Mouse (Mus musculus) embryonic fibroblast, embryonic 13.5 days (primary cell): ENCODE measurements around the gene Magi2. TPM values are rescaled to one million over a fixed set of nuclear protein-coding genes. Genes with fewer than 3 reads are reported as not detected.

Source experiments
- H3K27ac ChIP-seq: 2 replicates; pipeline ENCODE4 v1.5.1; 2012; ENCODE audit warnings: low read length, control low read depth, inconsistent platforms; ENCODE audit not compliant: insufficient read depth
- H3K4me1 ChIP-seq: 2 replicates; pipeline ENCODE4 v1.6.1; 2011; ENCODE audit warnings: low read length; ENCODE audit not compliant: control insufficient read depth, insufficient read depth
- H3K4me3 ChIP-seq: 2 replicates; pipeline ENCODE4 v1.5.1; 2011; ENCODE audit warnings: mild to moderate bottlenecking, control low read depth, low read length; ENCODE audit not compliant: insufficient read depth
- CTCF ChIP-seq: IDR thresholded peaks from 2 replicates; pipeline ENCODE4 v1.5.1; 2011; ENCODE audit warnings: mild to moderate bottlenecking, control low read depth, low read length, moderate library complexity, borderline replicate concordance; ENCODE audit not compliant: insufficient read depth
- POLR2A ChIP-seq: IDR thresholded peaks from 2 replicates; pipeline ENCODE4 v1.6.1; 2011; ENCODE audit warnings: low read depth, mild to moderate bottlenecking, control low read depth, low read length, moderate library complexity
- polyA plus RNA-seq: library from polyadenylated mRNA; stranded (reverse); fragments of >200 nt; gene quantifications from 2 replicates; pipeline ENCODE4 v1.2.4, GENCODE M21; 2011; ENCODE audit warnings: low read depth; ENCODE audit not compliant: missing spikeins, insufficient read length

Gene Magi2
- polyA plus RNA-seq, 1 experiment = 4.6 TPM

- Histone ChIP-seq H3K4me1 (no peaks in the 10 kb centered on the region), H3K4me3 (no peak overlapping the region), H3K27ac (no peak overlapping the region)
- TF ChIP-seq POLR2A = no peak
- no peak for TF ChIP-seq CTCF
Measured at GRCm38 (mm10) chr5:19262816-19263215, 36.0 kb downstream of the Magi2 start.

- H3K4me3 ChIP-seq = no peak overlapping the region
- TF ChIP-seq POLR2A (no peak), CTCF (peak; percentile 60; the same call in 1 of the 2 replicates)
Measured at GRCm38 (mm10) chr5:19264627-19265026, 37.8 kb downstream of the Magi2 start.

GRCm38 (mm10) chr5:19292581-19292980 lies 65.7 kb downstream of the Magi2 start:
- Histone ChIP-seq H3K27ac (no peak overlapping the region), H3K4me1 (no peaks in the 10 kb centered on the region), H3K4me3 (no peak overlapping the region)
- TF ChIP-seq POLR2A (no peak), CTCF (no peak)

More at GRCm38 (mm10) chr5:19264627-19265026, 37.8 kb downstream of the Magi2 start:
- Histone ChIP-seq H3K27ac (no peak overlapping the region), H3K4me1 (no peaks in the 10 kb centered on the region)

- Histone ChIP-seq H3K4me3 (no peak overlapping the region), H3K4me1 (no peaks in the 10 kb centered on the region), H3K27ac (no peak overlapping the region)
- TF ChIP-seq CTCF (no peak), POLR2A (no peak)
Measured at GRCm38 (mm10) chr5:19306656-19307055, 79.8 kb downstream of the Magi2 start.

GRCm38 (mm10) chr5:19309870-19310269 lies 83.0 kb downstream of the Magi2 start:
- Histone ChIP-seq H3K27ac (no peak overlapping the region), H3K4me1 (no peaks in the 10 kb centered on the region), H3K4me3 (no peak overlapping the region)
- no peak for TF ChIP-seq CTCF
- TF ChIP-seq POLR2A = no peak

GRCm38 (mm10) chr5:19322532-19322931 lies 95.7 kb downstream of the Magi2 start:
- H3K4me3 ChIP-seq = no peak overlapping the region
- no peaks in the 10 kb centered on the region for H3K4me1 ChIP-seq
- H3K27ac ChIP-seq = no peak overlapping the region
- no peak for TF ChIP-seq POLR2A
- TF ChIP-seq CTCF = no peak

- TF ChIP-seq CTCF = no peak
- TF ChIP-seq POLR2A = no peak
- H3K4me3 ChIP-seq = no peak overlapping the region
- no peak overlapping the region for H3K27ac ChIP-seq
- no peaks in the 10 kb centered on the region for H3K4me1 ChIP-seq
Measured at GRCm38 (mm10) chr5:19337561-19337960, 110.7 kb downstream of the Magi2 start.

GRCm38 (mm10) chr5:19368175-19368574 lies 141.3 kb downstream of the Magi2 start:
- Histone ChIP-seq H3K4me1 (no peaks in the 10 kb centered on the region), H3K4me3 (no peak overlapping the region), H3K27ac (no peak overlapping the region)
- TF ChIP-seq CTCF (no peak), POLR2A (no peak)

GRCm38 (mm10) chr5:19395876-19396275 lies 169.0 kb downstream of the Magi2 start:
- H3K27ac ChIP-seq = no peak overlapping the region
- TF ChIP-seq CTCF (no peak), POLR2A (no peak)

GRCm38 (mm10) chr5:19400299-19400698 lies 173.5 kb downstream of the Magi2 start:
- no peak overlapping the region for H3K27ac ChIP-seq
- H3K4me3 ChIP-seq = no peak overlapping the region
- H3K4me1 ChIP-seq = no peaks in the 10 kb centered on the region
- TF ChIP-seq POLR2A (no peak), CTCF (no peak)

More at GRCm38 (mm10) chr5:19395876-19396275, 169.0 kb downstream of the Magi2 start:
- H3K4me1 ChIP-seq = no peaks in the 10 kb centered on the region
- no peak overlapping the region for H3K4me3 ChIP-seq
